Mouse (Mus musculus): Measurements from ENCODE around the gene P2ry2. TPM values are rescaled to one million over a fixed set of nuclear protein-coding genes. Genes with fewer than 3 reads are reported as not detected.
A peak's percentile ranks its signal among the peaks of the same experiment; 100 is the strongest.

P2ry2 gene
- total and polyA plus RNA-seq, 2 experiments from 2014 or later: 0.51 to 0.52 TPM

GRCm38 (mm10) chr7:100951903-100952302, 60.8 kb downstream of the P2ry2 start:
- peak; percentile 50 for ATAC-seq
- peak; percentile 28 for DNase-seq (ENCODE audit: low spot score)
- WGBS: 50% methylated on average over 2 of the region's 2 CpGs

GRCm38 (mm10) chr7:100950481-100951010, 62.1 kb downstream of the P2ry2 start:
- no peak overlapping the region for H3K27ac ChIP-seq
- TF ChIP-seq CTCF (IDR thresholded peaks at IDR 0.05; ENCODE audit: low read depth): no peak
- H3K9ac ChIP-seq (replicated peaks; ENCODE audit: low read length): no peak overlapping the region
- H3K27me3 ChIP-seq (ENCODE audit: insufficient read depth, low read length): no peaks in the 10 kb centered on the region
- WGBS: 74% methylated on average over 12 of the region's 12 CpGs
- H3K4me1 ChIP-seq (ENCODE audit: insufficient read depth, low read length): no peaks in the 10 kb centered on the region
- no peaks in the 10 kb centered on the region for H3K36me3 ChIP-seq (ENCODE audit: insufficient read depth, low read length)
- H3K4me2 ChIP-seq (ENCODE audit: low read depth, low read length): no peak overlapping the region
- no peak overlapping the region for H3K4me3 ChIP-seq (ENCODE audit: low read length)
- no peak for ATAC-seq
- H3K9me3 ChIP-seq (ENCODE audit: low read length): no peaks in the 10 kb centered on the region
- no peak for DNase-seq (ENCODE audit: low spot score)

More at GRCm38 (mm10) chr7:100951903-100952302, 60.8 kb downstream of the P2ry2 start:
- Histone ChIP-seq H3K9me3 (ENCODE audit: low read length) (no peaks in the 10 kb centered on the region), H3K36me3 (ENCODE audit: insufficient read depth, low read length) (no peaks in the 10 kb centered on the region), H3K4me3 (ENCODE audit: low read length) (no peak overlapping the region), H3K27me3 (ENCODE audit: insufficient read depth, low read length) (no peaks in the 10 kb centered on the region), H3K4me1 (ENCODE audit: insufficient read depth, low read length) (no peaks in the 10 kb centered on the region), H3K9ac (replicated peaks; ENCODE audit: low read length) (no peak overlapping the region), H3K4me2 (ENCODE audit: low read depth, low read length) (no peak overlapping the region), H3K27ac (no peak overlapping the region)
- TF ChIP-seq CTCF (IDR thresholded peaks at IDR 0.05; ENCODE audit: low read depth): no peak

GRCm38 (mm10) chr7:100950031-100950430, 62.6 kb downstream of the P2ry2 start:
- no peak for ATAC-seq
- Histone ChIP-seq H3K4me1 (ENCODE audit: insufficient read depth, low read length) (no peaks in the 10 kb centered on the region), H3K27ac (no peak overlapping the region), H3K4me2 (ENCODE audit: low read depth, low read length) (no peak overlapping the region), H3K4me3 (ENCODE audit: low read length) (no peak overlapping the region), H3K9ac (replicated peaks; ENCODE audit: low read length) (no peak overlapping the region), H3K27me3 (ENCODE audit: insufficient read depth, low read length) (no peaks in the 10 kb centered on the region), H3K9me3 (ENCODE audit: low read length) (no peaks in the 10 kb centered on the region), H3K36me3 (ENCODE audit: insufficient read depth, low read length) (no peaks in the 10 kb centered on the region)
- no peak for DNase-seq (ENCODE audit: low spot score)
- WGBS: 60% methylated on average over 5 of the region's 5 CpGs
- no peak for TF ChIP-seq CTCF (IDR thresholded peaks at IDR 0.05; ENCODE audit: low read depth)

Other genes with a start within 250 kb of the P2ry2 start
- 10.5 and 12.2 TPM in 2 replicates for gene Relt, start 149.4 kb downstream of the P2ry2 start, total RNA-seq (2014; rRNA removed)
- gene Relt, start 149.4 kb downstream of the P2ry2 start, polyA plus RNA-seq (2015; fragmentation: Nextera tagmentation; extraction: Ambion mirVana): 5.0 and 6.2 TPM in 2 replicates
- gene Arhgef17, start 80.8 kb downstream of the P2ry2 start, total RNA-seq (2014; rRNA removed): 72.3 and 74.5 TPM in 2 replicates
- gene Arhgef17, start 80.8 kb downstream of the P2ry2 start, polyA plus RNA-seq (2015; fragmentation: Nextera tagmentation; extraction: Ambion mirVana): 8.1 and 10.1 TPM in 2 replicates
- 1.5 and 3.5 TPM in 2 replicates for gene P2ry6, start 38.2 kb downstream of the P2ry2 start, total RNA-seq (2014; rRNA removed)
- 3.4 and 3.6 TPM in 2 replicates for gene P2ry6, start 38.2 kb downstream of the P2ry2 start, polyA plus RNA-seq (2015; fragmentation: Nextera tagmentation; extraction: Ambion mirVana)
- gene Fchsd2, start 80.0 kb upstream of the P2ry2 start, total RNA-seq (2014; rRNA removed): 42.9 and 43.1 TPM in 2 replicates
- gene Fchsd2, start 80.0 kb upstream of the P2ry2 start, polyA plus RNA-seq (2015; fragmentation: Nextera tagmentation; extraction: Ambion mirVana): 32.1 and 34.2 TPM in 2 replicates